Mouse (Mus musculus): ENCODE data around the gene Rnase1.

The Rnase1 gene

GRCm38 (mm10) chr14:51132372-51132771, 14.2 kb downstream of the Rnase1 start:
- no peak for DNase-seq

GRCm38 (mm10) chr14:51131086-51131815, 15.3 kb downstream of the Rnase1 start:
- no peak for DNase-seq

- DNase-seq = no peak
Observed at GRCm38 (mm10) chr14:51130315-51130940, 16.2 kb downstream of the Rnase1 start.

GRCm38 (mm10) chr14:51129624-51129975, 17.0 kb downstream of the Rnase1 start:
- no peak for DNase-seq

- DNase-seq = no peak
Observed at GRCm38 (mm10) chr14:51128775-51129623, 17.6 kb downstream of the Rnase1 start.

GRCm38 (mm10) chr14:51127648-51128258, 18.8 kb downstream of the Rnase1 start:
- DNase-seq = no peak

GRCm38 (mm10) chr14:51125684-51126083, 20.9 kb downstream of the Rnase1 start:
- DNase-seq = no peak

- DNase-seq = no peak
Observed at GRCm38 (mm10) chr14:51113916-51114560, 32.5 kb downstream of the Rnase1 start, which contains the start of gene Eddm3b. TSS of gene Eddm3b (plus strand) at chr14:51114426.

GRCm38 (mm10) chr14:51113476-51113875, 33.1 kb downstream of the Rnase1 start:
- no peak for DNase-seq

- no peak for DNase-seq
Observed at GRCm38 (mm10) chr14:51111966-51112365, 34.6 kb downstream of the Rnase1 start.

- DNase-seq = no peak
Observed at GRCm38 (mm10) chr14:51106449-51106967, 40.1 kb downstream of the Rnase1 start.

GRCm38 (mm10) chr14:51104366-51104765, 42.2 kb downstream of the Rnase1 start:
- DNase-seq = no peak

- peak; percentile 44 for DNase-seq
Observed at GRCm38 (mm10) chr14:51103217-51103616, 43.4 kb downstream of the Rnase1 start.

- DNase-seq = no peak
Observed at GRCm38 (mm10) chr14:51101284-51101683, 45.3 kb downstream of the Rnase1 start.

GRCm38 (mm10) chr14:51098921-51099320, 47.7 kb downstream of the Rnase1 start:
- no peak for DNase-seq

GRCm38 (mm10) chr14:51098300-51098699, 48.3 kb downstream of the Rnase1 start:
- peak; percentile 86 for DNase-seq

GRCm38 (mm10) chr14:51095736-51096524, 50.7 kb downstream of the Rnase1 start:
- peak; percentile 18 for DNase-seq
